Mouse (Mus musculus) C2C12 (cell line): ENCODE measurements around the gene Sco2.

Source experiments
- CTCF ChIP-seq: IDR thresholded peaks from one replicate; pipeline ENCODE4 v1.5.1; 2011; ENCODE audit not compliant: control insufficient read depth, insufficient read depth, insufficient read length
- FOSL1 ChIP-seq: IDR thresholded peaks from one replicate; pipeline ENCODE4 v1.8.0; 2011; ENCODE audit warnings: mild to moderate bottlenecking, low read length; ENCODE audit not compliant: poor library complexity, insufficient read depth, severe bottlenecking
- MAX ChIP-seq: IDR thresholded peaks from one replicate; pipeline ENCODE4 v1.6.1; 2011; ENCODE audit warnings: mild to moderate bottlenecking, control low read depth
- MYOD1 ChIP-seq: IDR thresholded peaks from one replicate; pipeline ENCODE4 v1.6.1; 2011; ENCODE audit warnings: low read depth; ENCODE audit not compliant: control insufficient read depth, insufficient read length
- MYOG ChIP-seq: IDR thresholded peaks from one replicate; pipeline ENCODE4 v1.6.1; 2011; ENCODE audit not compliant: control insufficient read depth, insufficient read length; ENCODE audit errors: extremely low read depth
- USF1 ChIP-seq: IDR thresholded peaks from one replicate; pipeline ENCODE4 v1.6.1; 2011; ENCODE audit warnings: low read depth, mild to moderate bottlenecking, control low read depth, moderate library complexity

DNA sequence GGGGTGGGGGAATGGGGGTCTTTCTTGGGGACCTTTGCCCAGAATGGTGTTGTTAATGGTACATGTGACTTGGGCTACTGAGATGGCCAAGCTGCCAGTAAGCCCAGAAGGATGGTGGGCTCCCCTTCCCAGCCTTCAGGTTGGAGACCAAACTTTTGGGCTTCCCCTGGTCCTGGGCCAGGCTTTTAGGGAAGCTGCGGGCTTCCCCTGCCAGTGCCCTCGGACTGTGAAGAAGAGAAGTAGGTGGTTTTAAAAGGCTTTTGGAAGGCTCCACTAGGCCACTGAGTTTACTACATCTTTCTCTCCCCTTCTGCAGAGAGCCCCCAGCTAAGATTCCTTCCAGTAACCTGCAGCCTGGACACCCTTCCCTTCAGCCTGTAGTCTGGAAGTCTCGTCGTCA, 50.0 kb downstream of the Sco2 start:
- TF ChIP-seq MAX (no peak), FOSL1 (no peak), USF1 (no peak), CTCF (no peak), MYOG (no peak), MYOD1 (no peak)
